Mouse (Mus musculus) B cell, adult 2 months (primary cell): ENCODE results near the gene Coro1c.

ENCODE experiments used
- DNase-seq, 2 experiments: peaks; one replicate each; pipeline ENCODE4 v3.0.0; 2022

Coro1c gene

DNA sequence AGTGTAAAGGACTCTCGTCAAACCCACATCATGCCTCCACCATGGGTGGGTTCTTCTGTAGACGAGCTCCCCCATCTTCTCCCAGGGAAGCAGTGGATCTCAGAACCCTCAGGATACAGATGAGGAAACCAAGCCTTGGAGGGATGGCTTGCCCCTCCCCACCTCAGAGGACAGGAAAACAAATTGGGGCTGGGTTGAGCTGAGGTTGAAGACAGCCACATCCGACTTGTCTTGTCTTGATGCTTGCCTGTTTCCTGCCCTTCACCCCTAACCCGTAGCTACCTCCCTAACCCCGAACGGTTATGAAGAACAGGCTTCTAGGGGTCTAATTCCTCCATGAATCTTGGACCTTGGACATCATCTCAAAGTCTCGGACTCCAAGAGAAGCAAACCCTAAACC lies 83.0 kb downstream of the Coro1c start:
- no peak for DNase-seq

DNA sequence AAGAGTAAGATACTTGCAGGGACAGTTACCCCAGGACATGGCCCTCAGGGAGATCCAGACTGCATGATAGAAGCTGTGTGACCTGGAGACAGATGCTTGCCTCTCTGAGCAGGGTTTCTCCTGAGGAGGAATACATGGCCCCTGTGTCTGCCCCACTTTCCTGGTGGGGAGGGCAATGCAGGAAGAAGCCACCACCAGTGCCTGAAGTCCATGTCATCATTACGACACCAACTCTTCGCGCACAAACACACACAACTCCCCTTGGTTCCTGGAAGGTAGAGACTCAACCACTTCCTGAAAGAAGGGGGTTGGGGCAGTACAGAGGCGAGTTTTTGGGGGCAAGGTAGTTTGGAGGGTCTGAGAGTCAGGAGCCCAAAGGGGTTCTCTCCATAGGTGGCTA lies 84.3 kb downstream of the Coro1c start:
- DNase-seq = peak in 1 of 2 experiments; percentile 30

DNA sequence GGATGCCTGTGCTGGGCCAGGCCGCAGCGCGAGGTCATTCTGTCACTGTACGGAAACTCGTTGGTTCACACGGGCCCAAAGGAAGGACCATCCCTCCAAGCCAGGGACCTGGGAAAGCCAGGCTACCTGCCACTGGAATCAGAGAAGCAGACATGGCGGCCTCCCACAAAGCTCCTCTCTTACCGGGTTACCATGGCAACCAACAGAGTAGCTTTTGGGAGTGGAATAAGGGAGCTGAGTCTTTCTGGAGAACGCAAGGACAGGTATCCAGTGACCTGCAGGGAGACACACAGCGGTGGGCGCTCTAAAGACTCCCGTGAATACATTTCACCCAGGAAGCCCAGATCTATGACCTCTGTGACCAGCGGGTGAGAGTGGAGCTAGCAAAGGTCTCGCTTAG lies 90.0 kb downstream of the Coro1c start:
- no peak for DNase-seq

DNA sequence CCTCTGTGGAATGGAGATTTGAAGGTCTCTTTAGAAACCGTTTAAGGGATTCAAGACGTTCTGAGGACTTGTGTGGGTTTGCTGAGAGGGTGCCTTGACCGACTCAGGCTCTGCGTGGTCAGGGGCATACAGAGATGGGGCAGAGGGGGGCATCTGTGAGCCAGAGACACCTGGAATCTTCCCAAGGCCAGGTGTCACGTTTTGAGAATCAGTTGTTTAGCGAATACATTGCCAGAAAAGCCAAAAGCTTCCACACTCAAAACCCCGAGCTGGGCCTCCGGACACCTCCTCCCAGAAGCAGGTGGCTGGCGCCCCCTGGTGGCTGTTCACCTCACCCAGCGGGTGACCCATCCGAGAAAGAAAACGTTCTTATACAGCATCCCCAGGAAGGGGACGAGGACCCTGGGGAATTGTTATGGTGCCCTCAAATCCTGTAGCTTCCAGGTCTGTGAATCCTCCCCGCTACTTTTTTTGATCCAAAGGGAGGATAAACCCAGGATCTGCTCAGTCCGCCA lies 92.9 kb downstream of the Coro1c start:
- DNase-seq = peak; percentile 89 to 90

DNA sequence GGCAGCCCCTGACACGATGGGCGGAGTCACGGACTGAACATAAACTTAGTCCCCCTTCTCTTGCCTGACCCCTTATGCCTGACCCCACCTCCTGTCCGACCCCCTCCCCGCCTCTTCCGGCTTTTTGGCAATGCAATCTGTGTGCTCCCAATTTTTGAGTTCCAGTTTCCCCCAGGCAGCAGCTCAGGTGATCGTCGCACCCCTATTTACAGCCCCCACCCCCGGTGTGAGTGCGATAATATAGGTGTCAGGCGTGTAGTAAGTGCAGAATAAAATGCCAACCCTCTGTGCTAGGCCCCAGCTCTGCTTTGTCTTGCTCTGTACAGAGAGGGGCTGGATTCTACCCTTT lies 93.5 kb downstream of the Coro1c start:
- no peak for DNase-seq

DNA sequence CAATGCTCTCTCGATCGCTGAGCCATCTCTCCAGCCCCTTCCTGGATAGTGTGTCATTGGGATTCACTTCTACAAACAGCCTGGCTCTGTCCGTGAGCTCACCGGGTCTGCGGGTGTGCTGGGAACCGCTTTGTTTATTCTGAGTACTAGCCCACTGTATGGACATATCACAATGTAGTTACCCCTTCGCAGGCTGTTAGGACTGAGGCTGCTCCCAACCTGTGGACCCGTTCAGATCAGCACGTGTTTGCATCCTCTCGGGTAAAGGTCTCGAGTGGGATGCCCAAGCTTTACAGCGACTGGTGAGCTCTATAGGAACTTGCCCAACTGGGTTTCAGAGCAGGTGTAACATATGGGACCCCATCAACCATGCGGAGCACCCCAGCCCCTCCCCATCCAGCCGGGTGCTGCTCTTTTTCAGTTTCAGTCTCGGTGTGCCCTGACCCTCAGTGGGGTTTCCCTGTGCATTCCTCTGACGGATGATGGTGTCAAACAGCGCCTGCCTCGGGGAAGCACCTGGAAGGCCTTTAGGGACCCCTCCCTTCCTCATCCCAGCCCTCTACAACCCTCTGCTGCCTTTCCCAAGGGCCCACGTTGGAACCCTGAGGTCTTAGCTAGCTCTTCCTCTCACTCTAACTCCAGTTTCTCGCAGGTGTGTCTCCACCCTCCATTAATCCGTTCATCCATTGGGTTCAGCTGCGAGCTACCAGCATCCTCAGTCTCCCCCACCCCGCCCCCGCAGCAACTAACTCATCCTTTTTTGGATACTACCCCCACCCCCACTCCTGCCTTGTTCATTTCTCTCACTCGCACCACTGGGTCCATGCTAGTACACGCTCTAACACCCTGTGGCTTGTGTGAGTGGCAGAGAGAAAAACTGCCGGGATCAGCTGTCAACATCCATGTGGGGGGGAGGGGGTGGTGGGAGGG lies 94.2 kb downstream of the Coro1c start:
- peak; percentile 55 to 61 for DNase-seq

DNA sequence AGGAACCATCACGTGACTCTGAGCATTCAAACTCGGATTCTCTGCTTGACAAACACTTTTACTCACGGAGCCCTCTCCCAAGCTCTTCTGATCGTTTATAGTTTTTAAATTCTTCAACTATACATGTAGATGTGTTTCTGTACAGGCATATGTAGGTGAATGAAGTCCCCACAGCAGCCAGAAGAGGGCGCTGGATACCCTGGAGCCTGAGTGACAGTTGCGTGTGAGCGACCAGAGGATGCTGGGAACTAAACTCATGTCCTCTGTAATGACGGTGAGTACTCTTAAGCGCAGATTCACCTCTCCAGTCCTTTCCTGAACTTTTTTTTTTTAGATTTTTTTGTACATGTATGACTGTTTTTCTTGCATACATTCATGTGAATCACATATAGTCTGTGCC lies 95.0 kb downstream of the Coro1c start:
- peak; percentile 78 to 79 for DNase-seq

DNA sequence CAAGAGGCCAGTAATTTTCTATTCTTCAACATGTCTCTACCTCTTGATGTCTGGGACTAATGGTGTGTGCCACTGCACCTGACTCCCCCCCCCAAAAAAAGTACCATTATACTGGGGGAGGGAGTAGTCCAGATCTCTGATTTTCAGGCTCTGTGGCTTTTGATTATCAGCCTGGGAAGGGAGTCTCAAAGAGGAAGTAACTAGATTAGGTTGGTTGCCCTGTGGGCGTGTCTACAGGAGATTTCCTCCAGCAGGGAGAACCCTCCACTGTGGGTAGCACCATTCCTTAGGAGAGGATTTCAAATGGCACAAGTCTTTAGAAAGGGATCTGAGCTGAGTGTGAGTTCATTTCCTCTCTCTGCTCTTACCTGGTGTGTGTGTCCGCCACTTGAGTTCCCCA lies 95.9 kb downstream of the Coro1c start:
- peak in 1 of 2 experiments; percentile 39 for DNase-seq

DNA sequence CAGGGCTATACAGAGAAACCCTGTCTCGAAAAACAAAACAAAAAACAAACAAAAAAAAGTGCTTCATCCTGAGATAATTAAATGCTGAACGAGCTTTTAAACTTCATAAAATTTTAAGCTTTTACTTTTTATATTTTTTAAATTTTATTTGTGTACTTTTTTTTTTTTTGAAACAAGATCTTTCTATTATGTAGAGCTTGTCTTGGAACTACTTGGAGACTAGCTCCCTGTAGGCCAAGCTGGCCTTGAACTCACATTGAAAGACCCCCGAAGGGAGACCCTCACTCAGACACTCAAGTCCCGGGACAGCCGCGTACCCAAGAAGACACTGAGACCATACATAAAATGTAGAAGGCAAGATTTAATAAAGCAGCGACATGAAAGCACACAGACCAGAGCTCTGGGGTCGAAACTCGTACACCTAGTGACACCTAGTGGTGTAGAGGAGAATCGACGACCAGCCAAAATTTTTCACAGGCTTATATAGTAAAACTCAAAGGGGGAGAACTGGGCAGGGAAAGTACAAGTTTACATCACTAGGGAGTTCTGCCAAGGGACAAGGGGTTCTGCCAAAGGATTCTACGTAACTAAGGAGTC lies 96.6 kb downstream of the Coro1c start:
- peak; percentile 49 to 61 for DNase-seq

DNA sequence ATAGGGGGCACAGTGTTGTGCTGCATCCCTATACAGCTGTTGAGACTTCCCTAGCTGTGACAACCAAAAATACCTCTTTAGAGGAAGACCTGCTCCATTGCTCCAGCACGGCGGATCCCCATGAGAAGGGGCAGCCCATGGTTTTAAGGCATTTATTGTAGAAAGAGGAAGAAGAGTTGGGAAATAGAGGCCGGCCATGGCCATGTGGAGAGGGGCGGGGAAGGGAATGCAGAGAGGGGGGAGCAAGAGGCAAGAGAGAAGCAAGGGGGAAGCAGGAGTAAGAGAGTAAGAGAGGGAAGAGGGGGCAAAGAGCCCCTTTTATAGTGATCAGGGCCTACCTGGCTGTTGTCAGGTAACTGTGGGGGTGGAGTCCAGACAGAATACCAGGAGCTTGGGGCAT lies 98.4 kb downstream of the Coro1c start:
- DNase-seq = no peak

DNA sequence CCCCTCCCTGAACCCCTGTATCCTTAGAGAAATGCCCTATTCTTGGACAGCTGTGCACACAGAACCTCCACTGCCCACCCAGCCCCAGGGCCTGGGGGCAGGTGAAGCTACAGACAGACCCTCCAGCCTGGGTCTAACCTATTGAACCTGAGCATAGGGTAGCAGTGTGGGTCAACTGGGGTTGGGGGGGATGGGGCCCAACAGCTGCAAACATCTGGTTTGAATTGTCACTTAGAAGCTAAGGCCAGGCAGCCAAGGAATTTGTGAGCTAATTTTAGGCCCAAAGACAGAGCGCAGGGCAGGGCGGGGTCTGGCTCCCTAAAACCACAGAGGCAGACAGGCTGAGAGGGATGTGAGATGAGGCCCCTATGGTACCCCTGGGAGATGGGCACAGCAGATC lies 100.4 kb downstream of the Coro1c start:
- DNase-seq = no peak

DNA sequence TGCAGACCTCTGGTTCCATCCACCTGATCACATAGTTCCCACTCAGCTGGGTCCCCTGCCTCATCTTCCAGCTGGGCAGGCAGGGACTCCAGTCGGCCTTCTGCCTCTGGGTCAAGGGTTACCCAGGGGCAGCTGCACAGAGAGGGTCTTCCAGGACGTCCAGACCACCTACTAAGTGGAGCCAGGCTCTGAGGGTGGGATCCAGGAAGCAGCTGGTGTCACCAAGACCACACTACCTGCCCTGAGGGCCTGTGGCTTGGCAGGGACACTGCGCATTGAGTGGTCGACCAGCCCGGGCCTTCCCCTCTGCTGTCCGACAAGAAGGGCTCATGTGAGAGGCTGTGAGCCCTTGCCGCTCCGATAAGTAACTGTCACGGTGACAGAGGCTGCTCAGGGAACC lies 100.8 kb downstream of the Coro1c start:
- no peak for DNase-seq

DNA sequence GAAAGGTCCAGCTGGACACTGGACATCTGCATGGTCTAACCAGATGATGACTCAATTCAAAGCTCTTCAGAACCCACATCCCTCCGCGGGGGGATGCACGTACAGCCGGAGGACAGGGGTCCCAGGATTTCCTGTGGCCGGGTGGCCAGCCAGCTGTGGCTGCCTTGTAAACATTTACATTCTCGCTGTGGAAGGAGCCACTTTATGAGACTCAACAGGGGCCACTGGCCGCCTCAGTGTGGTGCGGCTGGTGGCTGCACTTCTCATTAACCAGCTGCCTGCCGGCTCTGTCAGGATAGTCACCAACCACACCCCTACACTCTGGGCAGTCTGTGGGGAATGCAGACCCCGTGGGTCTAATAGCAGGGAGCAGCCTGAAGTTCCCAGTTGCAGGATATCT lies 102.1 kb downstream of the Coro1c start:
- DNase-seq = no peak

DNA sequence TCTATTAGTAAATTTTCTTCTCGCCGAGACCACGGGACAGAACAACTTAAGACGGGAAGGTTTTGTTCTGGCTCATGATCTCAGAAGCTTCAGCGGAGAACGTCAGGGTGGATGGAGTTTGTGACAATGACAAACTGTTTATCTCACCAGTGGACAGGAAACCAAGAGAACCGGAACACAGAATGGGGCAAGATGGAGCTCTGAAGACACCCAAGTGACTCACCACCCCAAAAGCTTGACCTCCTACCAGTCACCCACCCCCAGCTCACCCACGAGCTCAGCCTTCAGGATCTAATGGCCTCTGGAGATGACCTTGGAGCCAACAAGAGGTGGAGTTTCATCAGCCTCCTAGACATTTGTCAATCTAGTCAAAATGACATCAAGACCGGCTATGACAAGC lies 103.3 kb downstream of the Coro1c start:
- no peak for DNase-seq

DNA sequence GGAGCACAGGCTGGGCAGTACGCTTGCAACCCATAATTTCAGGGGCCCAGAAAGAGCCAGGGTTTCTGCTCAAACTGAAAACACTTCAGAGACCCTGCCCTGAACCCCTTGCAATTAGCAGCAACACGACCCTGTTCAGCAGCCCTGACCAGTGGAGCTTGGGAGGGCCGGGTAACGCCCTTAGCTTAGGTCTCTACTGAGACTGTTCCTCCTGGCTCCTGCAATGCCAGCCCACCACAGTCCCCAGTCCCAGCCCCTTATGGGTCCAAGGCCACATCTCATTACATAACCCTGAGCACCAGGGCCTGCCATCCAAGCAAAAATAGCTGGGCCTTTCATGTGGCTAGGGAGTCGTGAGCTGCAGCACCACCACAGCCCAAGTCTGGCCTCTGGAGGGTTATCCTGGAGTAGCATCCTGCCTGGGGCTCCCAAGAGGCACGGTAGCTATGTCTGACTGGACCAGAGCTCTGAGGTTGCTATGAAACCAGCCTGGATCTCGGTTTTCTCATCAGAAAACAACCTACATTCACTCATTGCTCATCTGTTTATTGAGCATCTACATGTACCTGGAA lies 104.1 kb downstream of the Coro1c start:
- no peak for DNase-seq

DNA sequence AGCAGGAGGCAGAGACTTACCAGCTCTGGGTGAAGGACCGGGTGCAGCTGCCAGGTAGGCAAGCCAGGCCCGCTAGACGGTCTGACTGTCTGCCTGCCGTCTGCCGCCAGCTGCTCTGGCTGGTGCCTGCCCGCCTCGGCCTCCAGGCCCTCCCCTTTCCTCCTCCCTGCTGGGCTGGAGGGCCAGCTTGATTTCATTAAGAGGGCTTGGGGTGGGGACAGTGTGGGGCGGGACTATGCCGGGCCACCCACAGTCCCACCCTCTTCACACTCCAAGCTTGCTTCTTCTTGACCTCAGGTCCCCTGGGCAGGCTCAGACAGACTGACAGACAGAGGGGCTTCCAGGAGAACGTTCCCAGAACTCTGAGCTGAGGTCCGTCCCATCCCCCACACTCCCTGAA lies 108.3 kb downstream of the Coro1c start, which contains the start of gene Tmem119:
TSS of gene Tmem119 (minus strand) at position 237 of the 400 bp plus-strand sequence.
- no peak for DNase-seq

DNA sequence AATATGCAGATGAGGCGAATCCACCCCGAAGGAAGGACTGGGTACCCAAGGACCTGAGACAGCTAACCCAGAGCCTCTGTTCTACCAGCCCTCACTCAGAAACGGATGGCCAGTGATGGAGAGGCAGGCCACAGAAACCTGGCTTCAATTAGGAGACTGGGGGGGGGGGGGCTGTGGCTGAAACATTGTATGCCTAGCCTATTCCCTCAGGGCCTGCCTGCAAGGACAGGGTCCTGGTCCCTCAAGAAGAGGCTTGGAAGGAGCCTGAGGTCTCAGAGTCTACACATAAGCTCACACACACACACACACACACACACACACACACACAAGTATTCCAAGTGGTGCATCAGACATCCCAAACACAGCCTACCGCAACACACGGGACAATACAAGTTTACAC lies 108.9 kb downstream of the Coro1c start:
- no peak for DNase-seq

DNA sequence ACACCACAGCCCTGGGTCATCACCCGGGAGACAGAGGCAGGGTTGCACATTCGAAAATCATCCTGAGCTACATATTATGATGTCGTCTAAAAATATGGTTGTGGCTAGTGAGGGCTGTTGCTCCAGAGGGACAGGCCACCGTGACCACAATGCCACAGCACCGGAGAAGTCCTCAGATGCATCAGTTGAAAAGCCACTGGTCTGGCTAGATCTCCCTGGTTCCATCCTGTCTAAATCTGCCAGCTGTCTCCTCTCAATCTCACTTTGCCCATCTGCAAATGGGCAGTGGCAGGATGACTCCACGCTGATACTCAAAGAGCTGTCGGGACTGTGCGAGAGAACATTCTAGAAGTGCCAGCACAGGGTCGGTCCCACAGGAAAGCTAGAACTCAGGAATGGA lies 110.0 kb downstream of the Coro1c start:
- DNase-seq = no peak

DNA sequence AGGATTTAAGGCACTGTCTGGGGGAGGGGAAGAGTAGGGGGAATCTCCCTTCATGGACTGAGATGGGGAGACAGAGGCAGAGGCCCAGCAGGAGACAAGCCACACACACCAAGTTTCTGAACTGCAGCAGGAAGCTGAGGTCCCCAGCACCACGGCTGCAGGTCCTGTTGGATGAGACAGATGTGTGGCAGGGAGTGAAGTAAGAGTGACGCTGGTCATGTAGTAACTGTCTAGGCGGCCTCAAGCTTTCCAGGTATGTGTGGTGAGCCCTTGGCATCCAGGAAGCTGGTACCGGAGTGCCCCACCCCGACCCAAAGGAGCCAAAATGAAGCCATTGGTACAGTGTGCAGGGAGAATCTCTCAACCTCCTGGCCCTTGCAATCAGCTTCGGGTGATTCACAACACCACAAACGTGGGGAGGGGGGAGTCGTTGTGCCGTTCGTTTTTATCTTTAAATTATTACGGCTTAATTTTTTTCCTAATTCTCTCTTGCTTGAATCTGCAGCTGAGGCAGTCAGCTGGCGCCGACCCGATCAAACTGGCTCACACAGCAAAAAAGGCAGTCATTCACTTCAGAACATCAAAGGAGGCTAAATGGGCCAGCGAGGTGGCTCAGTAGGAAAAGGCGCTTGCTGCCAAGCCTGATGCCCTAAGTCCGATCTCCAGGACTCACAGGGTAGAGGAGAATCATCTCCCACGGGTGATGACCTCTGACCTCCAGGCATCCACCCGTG lies 111.2 kb downstream of the Coro1c start:
- no peak for DNase-seq

DNA sequence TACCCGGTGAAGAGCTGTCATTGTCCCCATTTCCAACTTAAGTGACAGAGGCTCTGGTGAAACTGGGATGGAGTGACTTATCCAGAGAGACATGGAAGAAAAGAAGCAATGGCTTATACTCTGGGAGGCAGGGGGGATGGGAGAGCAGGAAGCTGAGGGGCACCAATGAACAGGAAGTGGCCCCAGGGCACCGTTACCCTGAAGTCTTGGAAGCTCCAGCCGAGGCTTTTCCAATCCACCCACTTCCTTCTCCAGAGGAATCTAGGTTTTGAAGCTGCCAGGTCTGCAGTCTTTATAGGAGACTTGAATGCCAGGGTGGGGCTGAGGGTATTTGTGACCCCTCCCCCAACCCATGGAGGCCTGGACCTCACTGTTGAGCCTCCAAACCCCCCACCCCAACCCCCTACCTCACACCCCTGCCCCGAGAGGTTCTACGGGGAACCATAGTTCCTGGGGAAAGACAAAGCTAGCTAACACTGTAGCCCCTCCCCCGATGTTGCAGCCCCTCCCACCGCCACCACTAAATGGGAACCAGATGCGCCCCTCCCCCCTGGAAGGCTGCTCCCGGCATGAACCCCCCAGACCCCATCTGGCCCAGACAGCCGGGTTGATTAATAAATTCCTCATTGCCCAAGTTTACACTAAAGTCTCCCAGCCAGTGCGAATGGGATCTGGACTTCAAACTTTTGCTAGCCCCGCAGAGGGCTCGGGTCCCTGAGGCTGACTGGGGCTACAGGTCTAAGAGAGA lies 112.0 kb downstream of the Coro1c start:
- no peak for DNase-seq
